Mouse (Mus musculus) heart, adult 11 months (tissue): Measurements from ENCODE around the gene Olfr279.

Experiments
- DNase-seq: peaks from one replicate; pipeline ENCODE4 v3.0.0; 2022

The Olfr279 gene

GRCm38 (mm10) chr15:98492102-98492501 lies at the start of gene Olfr279:
Olfr279 (plus strand) TSS chr15:98492402.
- peak; percentile 87 for DNase-seq

DNA sequence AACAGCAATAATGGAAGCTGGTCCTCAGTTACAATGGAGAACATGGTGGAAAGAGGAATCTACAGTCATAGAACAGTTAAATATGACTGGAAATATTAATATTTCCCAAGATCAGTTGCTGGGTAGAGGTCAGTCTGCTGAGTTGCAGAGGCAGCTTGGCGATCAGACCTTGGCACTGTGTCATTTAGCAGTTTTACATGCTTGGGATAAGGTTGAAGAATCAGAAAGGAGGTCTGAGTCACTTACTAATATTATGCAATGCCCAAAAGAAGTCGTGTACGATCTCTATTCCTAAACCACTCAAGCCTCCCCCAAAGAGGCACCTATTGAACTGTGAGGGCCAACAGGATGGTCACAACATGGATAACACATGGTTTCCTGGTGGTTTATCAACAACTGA lies 47.6 kb upstream of the Olfr279 start:
- no peak for DNase-seq

DNA sequence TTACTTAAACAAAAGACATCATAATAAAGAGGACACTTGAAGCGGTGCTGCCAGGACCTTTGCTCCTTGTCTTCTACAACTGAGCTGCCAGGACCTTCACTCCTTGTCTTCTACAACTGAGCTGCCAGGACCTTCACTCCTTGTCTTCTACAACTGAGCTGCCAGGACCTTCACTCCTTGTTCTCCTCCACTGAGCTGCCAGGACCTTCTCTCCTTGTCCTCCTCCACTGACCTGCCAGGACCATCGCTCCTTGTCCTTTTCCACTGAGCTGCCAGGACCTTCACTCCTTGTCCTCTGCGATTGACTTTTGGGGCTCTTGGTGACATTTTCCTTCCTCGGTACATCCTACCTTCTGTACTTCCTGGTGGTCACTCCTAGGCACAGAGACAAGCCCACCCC lies 43.7 kb upstream of the Olfr279 start:
- DNase-seq = peak; percentile 92

DNA sequence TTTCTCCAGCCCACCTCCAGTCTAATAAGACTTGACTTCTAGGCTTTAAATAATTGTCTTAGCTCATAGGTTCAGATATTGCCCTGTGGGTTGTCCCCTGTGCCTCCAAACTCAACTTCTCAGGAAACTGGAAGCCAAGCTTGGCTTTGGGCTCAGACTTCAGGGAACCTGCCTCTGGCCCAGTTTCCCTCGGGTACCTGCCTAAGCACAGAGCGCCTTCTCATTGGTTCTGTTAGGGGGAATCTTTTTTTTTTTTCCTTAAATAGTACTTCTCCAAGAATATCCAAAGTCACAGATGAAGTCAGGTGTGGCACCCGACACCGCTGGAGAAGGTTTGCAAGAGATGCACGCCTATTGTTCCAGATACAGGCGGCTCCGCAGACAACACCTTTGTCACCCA lies 39.9 kb upstream of the Olfr279 start, which contains the start of gene Olfr281:
Gene Olfr281 (plus strand): TSS at position 301 of the 400 bp plus-strand sequence.
- no peak for DNase-seq

- no peak for DNase-seq
Observed at GRCm38 (mm10) chr15:98469596-98469995, 22.6 kb upstream of the Olfr279 start, which contains the start of gene OR5BS1P. OR5BS1P (plus strand) TSS chr15:98469896.

GRCm38 (mm10) chr15:98471539-98471938 lies 20.7 kb upstream of the Olfr279 start:
- peak; percentile 91 for DNase-seq

GRCm38 (mm10) chr15:98474958-98475357 lies 17.2 kb upstream of the Olfr279 start:
- peak; percentile 90 for DNase-seq

GRCm38 (mm10) chr15:98475382-98475781 lies 16.8 kb upstream of the Olfr279 start:
- no peak for DNase-seq

- peak; percentile 91 for DNase-seq
Observed at GRCm38 (mm10) chr15:98476281-98476680, 15.9 kb upstream of the Olfr279 start.

DNA sequence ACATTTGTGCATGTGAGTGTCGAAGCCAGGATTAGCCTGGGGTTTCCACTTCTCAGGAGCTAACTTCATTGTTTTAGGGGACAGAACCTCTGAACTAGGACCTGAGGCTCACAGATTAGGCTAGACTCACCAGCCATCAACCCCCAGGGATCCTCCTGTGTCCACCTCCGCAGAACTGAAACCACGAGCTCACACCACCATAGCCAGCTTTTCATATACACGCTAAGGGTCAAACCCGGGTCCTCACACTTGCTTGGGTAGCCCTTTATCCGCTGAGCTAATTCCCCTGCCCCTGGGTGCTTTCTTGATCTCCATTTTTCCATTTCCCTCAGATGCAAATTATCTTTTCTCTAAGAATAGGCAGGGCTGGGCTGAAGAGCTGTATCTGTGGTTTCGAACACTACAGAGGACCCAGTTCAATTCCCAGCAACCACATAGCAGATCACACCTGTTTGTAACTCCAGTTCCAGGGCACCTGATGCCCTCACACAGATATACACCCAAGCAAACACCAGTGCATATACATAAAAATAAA lies 12.6 kb upstream of the Olfr279 start:
- DNase-seq = no peak

DNA sequence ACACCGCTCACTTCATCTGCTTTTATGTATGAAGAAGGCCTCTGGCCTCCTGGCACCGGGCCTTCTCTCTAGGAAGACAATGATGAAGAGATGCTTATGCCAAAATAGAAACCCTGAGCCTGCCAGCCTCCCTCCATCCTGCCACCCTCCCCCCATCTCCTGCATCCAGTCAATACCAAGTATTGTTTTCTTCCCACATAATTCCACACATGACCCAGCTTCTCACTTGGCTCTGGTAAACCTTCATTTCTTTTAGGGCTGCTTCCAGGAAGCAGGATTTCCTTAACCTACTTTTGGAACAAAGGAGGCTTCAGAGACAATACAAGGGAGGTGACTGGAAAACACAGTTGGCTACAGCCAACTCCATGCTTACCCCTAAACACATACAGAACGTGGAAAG lies 9.5 kb upstream of the Olfr279 start, which contains the start of gene Lalba:
Gene Lalba (minus strand): TSS at position 21 of the 400 bp plus-strand sequence.
- peak; percentile 94 for DNase-seq

DNA sequence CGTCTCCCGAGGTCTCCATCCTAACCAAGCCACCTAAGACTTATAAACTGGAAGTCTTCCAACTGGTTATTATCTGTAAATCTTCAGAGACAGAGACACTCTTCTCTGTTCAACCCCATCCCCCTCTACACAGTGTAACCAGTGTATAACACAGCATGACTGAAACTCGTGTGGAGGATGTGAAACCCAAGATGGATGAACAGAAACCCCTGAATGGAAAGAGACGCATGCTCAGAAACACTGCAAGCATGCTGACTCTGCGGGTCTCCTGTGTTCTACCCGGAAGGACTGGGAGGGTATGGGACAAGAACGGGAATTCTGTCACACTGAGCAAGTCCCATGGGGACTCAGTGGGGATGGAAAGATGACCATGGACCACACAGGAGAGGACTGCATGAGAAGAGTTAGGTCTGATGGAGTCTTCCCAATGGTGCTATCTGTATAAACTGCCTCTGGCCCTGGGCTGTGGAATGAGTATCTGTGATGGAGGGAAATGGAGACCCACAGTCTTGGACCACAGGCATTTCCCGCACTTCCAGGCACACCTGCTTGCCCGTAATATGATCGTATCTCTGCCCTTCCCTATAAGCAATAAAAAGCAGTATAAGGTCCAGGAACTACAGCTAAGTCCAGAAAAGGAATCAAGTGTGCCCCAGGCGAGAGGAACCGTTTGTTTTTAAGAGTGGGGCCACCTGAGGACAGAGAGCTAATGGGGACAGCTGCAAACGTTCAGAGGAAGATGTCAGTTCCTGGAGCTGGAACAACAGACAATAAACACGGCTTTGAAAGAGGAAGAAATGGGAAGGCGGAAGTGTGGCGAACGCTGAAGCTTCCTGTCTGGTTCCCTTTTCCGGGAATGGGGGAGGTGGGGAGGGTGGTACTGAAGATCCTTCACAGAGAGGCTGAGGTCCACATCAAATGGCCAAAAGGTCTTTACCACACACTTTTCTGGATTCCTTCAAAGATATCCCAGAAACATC lies 8.0 kb upstream of the Olfr279 start:
- peak; percentile 98 for DNase-seq

DNA sequence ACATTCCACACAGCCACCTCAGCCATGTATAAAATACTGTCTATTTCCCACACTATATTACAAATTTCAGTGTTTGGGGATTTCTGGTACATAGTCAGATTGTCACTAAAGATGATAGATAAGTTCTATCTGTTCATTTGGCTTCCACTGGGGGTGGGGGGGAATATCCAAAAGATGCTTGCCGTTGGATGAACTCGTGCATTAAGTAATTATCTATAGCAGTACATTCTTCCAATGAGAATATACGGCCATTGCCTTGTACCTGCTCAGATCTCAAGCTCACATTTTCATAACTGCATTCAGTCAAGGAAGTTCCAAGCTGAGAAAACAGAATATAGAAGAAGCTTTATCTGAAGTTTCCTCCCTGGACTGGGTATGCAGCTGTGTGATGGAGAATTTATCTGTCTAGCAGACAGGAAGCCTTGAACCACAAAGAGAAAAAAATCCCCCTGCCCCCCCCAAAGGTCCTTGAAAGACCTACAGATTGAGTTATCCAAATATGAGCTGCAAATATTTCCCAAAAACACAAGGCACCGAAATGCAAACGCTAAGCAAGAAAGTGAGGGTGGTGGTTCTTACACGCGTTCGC lies 5.7 kb upstream of the Olfr279 start:
- DNase-seq = no peak

DNA sequence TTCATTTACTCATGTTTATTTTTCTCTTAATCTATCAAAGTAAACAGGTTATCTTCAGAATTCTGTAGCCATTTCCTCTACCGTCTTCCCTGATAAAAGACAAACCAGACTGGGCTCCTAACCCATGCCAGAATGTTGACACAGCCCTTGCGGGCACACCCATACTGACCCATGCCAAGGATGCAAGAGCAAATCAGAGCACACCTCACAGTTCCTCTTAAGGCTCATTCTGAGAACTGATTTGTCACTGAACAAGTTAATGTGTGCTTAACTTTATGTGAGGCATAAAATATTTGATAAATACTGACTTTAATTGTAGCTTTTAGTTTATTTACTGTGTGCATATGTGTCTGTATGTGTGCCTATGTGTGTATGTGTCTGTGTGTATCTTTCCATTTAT lies 870 bp upstream of the Olfr279 start:
- DNase-seq = peak; percentile 68

GRCm38 (mm10) chr15:98497631-98498030 lies 5.4 kb downstream of the Olfr279 start:
- no peak for DNase-seq

DNA sequence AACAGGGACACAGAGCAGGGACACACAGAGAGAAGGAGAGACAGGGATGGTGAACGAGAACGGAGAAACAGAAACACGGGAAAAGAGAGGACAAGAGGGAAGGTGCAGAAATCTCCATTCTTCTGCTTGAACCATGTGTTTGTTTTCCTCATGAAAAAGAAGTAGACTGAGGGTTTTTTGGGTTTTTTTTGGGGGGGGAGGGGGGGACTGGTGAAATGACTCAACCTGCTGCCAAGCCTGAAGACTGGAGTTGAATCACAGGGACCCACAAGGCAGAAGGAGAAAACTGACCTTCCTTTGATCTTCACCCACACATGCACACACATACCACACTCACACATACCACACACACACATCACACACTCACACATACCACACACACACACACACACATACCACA lies 11.1 kb downstream of the Olfr279 start:
- DNase-seq = no peak

DNA sequence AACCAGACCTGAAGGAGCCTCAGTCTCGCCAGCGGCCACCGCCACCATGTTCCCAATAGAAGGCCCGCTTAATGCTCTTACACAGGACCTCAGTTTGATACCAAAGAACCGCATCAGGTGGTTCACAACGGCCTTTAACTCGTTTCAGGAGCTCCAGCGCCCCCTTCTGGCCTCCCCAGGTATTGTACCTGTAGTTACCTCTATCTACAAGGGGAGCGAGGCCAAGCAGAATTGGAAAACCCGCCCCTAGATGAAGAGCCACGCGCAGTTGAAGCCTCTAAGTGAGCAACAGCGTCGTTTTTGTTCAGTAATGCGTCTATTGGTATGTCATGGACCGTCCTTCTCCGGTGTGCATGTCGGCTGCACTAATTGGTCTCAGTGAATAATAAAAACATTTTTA lies 12.3 kb downstream of the Olfr279 start:
- DNase-seq = peak; percentile 92

- DNase-seq = peak; percentile 89
Observed at GRCm38 (mm10) chr15:98506253-98506957, 14.2 kb downstream of the Olfr279 start.

- DNase-seq = no peak
Observed at GRCm38 (mm10) chr15:98507321-98507720, 15.1 kb downstream of the Olfr279 start.

DNA sequence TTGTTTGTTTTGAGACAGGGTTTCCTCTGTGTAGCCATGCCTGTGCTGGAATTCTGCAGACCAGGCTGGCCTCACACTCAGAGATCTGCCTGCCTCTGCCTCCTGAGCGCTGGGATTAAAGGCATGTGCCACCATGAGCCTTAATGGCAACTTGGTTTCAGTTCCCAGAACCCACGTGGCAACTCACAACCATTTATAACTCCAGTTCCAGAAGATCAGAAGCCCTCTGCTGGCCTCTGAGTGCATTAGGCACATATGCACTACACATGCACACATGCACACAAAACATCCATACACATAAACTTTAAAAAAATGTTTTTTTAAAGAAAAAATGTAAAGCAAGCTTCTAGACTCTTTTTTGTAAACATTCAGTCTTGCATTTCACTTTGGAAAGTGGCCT lies 17.2 kb downstream of the Olfr279 start:
- no peak for DNase-seq

DNA sequence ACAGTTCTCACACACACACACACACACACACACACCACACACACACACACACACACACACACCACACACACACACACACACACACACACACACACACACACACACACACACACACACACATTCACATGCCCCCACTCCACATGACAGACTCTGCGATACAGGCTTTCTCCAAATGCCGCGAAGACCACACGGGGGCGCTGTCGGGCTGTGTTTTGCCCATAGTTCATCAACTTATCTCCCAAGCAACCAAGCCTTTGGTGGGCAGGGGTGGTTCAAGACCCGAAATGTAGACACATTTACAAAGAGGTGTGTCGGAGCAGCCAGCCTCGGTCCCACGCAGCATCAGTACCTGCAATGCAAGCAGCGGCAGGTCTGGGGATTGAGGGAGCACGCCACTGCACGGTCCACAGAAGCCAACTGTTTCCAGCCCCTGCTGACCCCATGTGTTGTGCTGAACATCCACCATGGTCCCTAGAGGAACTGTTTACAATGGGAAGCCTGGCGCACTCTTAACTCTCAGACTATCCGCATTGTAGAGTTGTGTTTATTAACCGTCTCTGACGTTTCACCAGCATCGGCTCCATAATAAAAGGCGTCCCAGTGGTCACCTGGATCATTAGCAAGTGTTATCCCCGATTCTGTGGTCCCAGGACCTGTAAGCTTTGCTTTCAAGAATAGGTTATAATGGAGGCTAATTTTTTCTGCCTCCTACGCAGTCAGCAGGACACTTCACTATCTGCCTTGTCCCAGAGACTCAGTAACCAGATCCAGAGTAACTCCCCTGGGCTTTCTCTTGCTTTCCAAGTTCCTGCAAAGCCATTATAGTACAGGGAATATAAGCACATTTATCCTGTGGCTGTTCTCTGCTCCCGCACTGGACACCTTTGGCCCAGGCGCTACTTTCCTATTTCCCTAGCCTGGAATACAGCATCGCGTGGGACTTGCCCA lies 18.5 kb downstream of the Olfr279 start:
- peak; percentile 95 for DNase-seq
